Mouse (Mus musculus) cerebellum, postnatal 10 days (tissue): ENCODE data around the gene Higd1b.

Experiments used
- DNase-seq, 2 experiments: peaks; one replicate each; pipeline ENCODE4 v3.0.0; 2021; ENCODE audit warnings: mixed read lengths in 2 of 2

Gene Higd1b

DNA sequence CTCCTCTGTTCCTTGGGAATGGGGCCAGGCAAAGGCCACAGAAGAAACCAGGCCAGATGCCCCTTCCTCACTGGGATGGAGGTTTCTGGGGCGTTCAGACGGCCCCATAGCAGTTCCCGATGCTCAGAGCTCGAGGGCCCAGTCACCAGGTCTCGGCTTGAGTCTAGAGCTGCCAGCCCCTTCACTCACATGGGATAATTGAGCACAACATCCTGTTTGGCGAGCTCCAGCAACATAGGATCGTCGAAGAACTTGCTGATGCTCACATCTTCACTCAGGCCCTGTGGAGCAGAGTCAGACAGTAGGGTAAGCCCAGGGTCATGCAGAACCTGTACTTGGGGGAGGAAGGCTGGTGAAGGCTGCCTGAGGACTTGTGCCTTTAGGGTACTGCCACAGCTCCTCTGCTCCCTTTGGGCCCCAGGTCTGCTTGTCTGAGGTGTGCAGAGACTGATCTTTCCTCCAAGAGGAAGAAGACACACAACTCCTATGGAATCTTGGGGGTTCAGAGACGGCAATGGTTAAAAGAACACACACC, 3.0 kb downstream of the Higd1b start:
- no peak for DNase-seq

DNA sequence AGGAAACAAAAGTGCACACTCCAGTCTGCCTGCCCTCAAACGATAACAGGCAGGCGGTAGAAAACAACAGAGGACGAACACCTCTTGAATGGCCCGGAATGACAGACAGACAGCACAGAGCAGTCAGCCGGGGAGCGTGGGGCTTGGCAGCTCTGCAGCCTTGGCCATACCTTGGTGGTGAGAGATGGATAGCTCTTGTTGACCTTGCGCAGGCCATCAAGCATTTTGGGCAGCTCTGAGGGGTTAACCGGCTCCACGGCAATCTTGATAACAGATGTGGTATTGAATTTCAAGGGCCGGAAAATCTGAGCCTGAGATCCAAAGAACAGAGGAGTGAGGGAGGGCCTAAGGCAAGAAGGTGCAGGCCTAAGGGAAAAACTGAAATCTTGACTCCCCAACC, 10.3 kb downstream of the Higd1b start:
- no peak for DNase-seq

DNA sequence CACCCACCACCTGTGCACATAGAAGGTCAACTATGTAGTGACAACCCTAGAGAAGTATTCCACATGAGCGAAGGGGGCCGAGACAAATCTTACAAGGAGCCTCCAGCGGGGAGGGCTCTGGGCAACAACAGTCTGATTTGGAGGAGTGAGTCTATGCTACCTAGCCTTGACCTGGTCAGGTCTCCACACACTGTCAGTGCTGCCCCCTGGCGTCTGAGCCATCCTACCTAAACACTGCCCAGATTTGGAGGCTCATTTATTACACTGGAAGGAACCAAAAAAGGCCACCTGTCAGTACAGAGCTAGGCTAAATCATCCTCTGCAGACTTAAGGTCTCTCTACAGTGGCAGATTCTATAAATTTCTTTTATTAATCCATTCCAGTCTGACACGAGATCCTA, 16.2 kb downstream of the Higd1b start:
- peak; percentile 86 to 89 for DNase-seq

DNA sequence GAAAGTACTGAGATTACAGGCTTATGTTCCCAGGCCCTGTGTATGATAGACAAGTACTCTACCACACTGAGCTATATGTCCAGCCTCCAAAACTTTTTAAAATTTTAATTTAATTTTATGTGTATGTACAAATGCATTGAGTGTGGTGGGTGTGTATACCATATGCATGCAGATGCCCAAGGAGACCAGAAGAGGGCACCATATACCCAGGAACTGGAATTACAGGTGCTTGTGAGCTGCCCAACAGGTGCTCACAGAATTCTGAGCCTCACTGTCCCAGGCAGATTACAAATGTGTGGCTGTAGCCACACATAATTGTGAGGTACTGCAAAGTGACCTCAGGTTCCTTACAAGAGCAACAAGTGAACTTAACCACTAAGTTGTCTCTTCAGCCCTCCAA, 18.1 kb downstream of the Higd1b start:
- peak; percentile 37 to 60 for DNase-seq

DNA sequence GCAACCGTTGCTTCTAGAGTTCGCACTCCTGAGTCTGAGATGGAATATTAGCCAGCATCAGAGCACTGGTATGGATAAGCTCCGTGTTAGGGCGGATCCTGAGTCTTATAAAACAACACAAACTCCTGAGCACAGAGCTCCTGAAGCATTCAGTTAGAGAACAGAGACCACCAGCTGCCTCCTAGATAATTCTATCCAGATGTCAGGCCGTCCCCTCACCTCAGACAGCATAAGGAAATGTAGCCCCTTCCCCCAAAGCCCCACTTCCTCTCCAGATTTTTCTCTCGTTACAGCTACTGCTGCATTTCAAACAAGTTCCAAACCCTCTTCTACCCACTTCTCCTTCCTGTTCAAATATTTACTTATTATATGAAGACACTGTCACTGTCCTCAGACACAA, 20.3 kb downstream of the Higd1b start:
- DNase-seq: no peak

DNA sequence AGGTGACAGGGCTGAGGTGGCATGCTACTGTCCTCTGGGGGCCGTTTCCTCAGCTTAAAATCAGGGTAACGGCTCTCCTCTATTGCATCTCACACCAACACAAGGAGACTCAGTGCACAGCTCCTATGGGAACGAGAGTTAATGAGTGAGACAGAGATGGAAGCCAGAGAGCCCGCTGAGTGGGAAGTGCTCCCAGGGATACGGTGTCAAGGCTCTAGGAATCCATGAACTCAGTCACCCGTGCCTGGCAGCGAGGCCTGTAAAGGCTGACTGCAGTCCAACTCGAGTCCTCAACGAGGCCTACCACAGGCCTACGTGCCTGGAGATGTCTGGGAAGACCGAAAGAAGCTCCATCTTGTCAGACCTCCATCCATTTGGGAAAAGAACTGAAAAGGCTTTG, 23.3 kb downstream of the Higd1b start:
- DNase-seq: peak; percentile 66 to 77

DNA sequence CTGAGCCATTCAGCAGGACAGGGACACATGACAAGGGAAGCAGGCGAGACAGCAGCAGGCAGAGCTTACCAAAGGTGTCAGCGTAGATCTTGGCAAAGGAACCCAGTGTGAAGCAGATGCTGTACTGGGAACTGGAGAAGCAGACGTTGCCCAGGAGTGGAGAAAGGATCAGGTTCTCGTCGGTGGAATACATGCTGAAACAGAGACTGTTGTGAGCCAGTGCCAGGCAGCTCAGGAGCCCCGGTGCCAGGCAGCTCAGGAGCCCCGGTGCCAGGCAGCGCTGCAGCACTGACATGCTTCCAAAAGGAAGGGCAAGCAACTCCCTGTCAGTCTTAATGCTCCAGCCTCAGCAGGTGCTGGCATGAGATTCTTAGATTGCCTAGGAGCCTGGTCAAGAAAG, 24.3 kb downstream of the Higd1b start:
- peak; percentile 85 to 91 for DNase-seq

DNA sequence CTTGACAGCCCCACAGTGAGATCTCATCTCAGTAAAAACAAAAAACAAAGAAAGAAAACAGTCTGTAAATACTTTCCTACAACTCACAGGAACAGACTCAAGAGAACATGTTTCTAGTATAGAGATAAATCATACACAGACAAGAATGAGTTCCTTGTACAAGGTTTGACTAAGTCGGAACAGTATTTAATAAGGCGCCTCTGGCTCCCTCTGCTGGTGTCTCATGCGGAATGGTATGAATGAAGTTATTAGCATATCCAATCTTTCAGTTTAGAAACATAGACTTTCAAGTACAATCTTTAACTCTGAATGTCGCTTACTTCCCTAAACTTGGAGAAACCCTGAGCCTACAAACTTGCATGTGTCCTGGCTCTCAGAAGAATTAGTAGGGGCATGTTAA, 28.6 kb downstream of the Higd1b start:
- DNase-seq: peak; percentile 86 to 89

DNA sequence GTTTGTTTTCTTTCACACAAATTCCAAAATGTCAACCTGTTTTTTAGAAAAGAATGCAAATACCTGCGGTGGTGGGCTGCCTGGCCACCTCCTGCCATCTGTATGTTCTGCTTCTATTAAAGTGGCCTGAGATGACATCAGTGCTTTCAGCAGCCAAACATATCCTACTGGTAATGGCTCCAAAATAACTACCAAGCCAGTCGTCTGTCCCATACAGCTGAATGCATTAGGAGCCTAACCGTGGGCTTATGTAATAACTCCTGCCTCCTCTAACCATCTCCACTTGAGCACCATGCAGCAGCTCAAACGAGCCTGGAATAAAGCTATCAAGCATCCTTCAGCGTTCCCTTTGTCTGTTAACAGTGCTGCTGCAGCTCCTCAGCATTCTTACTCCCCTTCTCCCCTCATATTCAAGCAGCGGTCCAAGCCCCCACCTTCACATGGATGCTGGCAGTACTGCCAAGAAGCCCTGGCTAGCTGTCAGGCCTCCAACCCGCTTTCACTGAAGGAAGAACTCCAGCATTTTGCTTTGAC, 39.2 kb downstream of the Higd1b start:
- DNase-seq: peak; percentile 47 to 51

DNA sequence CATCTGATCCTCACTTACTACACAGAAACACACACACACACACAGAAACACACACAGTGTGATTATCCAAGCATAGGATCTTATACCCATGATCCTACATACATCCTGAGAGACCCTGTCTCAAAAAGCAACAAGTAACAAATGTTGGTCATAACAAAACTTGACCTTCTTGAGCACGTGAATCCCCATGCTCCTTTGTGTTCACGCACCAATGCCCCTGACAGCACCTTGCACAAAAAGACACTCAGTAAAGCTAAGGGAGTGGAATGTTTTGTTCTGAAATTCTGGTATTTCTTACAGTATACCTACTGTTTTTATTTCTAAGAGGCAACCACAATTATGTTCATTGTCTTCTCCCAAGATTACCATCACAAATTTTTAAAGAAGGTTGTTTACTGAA, 43.9 kb downstream of the Higd1b start:
- DNase-seq: no peak

DNA sequence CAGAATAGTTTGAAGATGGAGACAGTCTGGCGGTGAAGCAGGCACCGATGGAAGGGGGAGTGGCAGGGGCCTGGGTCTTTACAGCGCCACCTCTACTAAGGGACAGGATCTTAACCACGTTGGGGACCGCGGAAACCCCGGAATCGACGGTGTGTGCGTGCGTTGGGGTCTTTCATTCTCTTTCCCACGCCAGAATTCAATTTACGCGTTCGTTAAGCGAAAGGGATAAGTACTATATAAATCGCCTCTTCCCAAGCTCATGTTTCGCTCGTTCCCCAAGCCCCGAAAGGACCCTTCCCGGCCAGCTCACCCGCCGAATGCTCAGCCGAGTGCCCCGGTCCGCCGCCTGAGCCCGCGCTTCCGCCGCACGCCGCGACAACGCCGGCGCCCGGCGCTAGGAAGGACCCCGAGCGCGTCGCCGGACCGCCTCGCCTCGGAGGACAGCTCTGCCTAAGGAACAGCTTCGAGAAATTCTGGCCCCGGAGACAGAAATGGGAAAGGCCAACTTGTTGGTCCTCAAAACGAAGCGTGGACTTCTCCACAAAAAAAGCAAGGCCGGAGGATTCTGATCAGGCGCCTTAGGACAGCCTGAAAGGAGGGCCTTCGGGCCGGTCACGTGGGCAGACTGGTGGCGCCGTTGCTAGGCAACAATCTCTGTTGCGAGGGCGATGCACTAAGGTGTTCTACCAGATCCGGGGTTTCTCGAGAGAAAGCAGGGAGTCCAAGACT, 45.1 kb downstream of the Higd1b start, which contains the start of the genes Eftud2 and Ccdc103:
Eftud2 (minus strand) TSS at position 401 of the 729 bp plus-strand sequence.
Ccdc103 (plus strand) TSS at position 620 of the 729 bp plus-strand sequence.
- peak; percentile 95 for DNase-seq

DNA sequence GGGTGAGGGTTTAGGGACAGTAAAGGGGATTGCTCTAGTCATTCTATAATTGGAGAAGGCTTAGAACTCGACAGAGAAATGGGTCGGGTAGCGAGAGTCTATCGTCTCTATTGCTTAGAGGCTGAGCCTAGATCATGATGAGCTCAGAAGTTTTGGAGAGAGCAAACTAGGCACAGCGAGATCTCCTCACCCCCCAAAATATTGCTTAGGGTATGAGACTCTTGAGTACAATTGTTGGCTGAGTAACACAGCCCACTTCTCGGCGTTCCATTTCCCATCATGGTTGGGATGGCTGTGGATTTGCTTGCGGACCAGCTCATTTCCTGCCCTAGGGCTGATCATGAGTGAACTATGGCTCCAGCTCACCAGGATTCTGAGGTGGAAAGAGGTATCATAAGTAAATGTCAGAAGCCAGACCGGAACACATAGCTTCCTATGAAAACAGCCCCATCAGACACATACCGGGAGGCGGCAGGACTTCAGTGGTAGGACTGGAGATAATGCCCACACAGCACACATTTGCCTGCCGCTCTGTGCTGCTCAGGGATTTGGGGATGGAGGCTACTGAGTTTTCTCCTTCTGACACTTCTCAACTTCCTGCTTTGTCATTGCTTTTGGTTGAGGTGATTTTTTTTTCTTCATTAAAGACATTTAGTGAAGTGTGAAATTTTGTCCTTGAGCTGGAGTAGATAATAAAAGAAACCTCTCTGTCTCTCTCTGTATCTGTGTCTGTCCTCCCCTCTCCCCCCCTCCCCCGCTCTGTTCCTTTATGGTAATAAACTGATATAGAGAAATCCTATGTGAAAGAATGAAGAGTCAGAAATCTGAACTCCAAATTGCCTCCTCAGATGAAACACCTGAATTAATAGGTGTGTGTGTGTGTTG, 45.9 kb downstream of the Higd1b start:
- DNase-seq: no peak

DNA sequence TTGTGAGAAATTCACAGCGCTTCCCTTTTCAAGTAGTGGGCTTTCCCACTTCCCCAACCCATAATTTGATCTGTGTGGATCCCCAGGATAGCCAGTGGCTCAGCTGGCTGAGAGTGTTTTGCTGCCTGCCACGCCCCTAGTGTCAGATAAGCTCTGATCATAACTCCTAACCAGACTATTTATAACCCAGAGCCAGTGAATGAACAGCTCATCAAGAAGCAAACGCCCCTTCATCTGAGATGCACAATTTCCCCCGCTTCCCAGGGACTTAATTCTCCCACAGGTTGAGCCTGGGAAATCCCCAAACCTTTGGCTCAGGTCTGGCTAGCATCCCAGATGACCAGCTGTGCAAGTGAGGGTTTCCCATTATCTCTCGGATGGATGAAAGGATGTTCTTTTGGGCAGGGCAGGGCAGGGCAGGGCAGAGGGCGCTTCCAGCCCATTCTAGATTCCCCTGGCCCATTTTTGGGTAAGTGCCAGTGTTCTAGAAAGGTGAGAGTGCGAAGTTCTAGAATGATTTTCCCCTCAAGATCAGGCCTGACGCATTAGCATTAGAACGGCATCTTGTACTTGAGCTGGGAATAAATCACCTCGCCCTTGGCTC, 49.1 kb downstream of the Higd1b start, which contains the start of gene Fam187a:
Fam187a (plus strand) TSS at position 554 of the 604 bp plus-strand sequence.
- no peak for DNase-seq

DNA sequence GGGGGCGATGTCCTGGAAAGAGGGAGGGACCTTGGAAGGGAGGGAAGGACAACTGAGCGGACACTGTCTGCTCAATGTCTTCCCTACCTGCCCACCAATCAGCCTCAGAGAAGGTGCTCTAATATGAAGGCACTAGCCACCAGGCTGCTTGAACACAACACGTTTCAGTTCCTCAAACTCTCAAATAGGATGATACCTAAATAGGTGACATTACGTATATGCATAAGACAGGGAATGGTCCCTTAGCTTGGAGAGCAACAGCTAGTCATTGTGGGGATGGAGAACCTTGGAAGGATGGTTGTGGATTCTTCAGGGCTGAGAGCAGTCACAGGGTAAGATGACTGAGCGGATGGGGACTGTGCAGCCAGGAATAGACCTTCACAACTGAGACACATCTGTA, 51.8 kb downstream of the Higd1b start:
- DNase-seq: no peak
